Mouse (Mus musculus): ENCODE measurements at regions not wholly inside any gene's neighbourhood (a gene's known extent, or its start where the extent isn't known, plus 50 kb on each side); places are given as distances from the start of the nearest gene placed in this dataset.

DNA sequence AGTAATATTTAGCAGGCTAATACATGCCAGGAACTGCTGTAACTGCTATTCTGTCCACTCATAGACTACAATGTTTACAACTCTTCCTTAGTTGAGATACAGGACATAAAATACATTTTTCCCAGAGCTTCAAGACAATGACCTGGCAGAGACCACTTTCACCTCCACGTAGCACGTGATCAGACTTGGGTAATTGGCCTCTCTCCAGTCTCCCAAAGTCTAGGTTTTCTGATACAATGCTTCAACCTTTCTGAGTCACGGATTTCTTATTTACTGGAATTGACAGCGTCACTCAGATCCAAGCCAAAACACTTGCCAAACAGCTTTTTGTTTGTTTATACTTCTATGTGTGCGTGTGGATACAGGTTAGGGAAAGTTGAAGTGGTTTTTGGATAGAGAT, 183.2 kb downstream of the Csl start:
- TF ChIP-seq POLR2A (IDR thresholded peaks at IDR 0.05; ENCODE audit: low read depth, low read length) (no peak), CTCF (IDR thresholded peaks at IDR 0.05; ENCODE audit: borderline replicate concordance, insufficient read depth, low read length) (no peak)
